Mouse (Mus musculus) testis, postnatal 10 days (tissue): Measurements from ENCODE around the gene Cers6.

Experiments
- DNase-seq: peaks from one replicate; pipeline ENCODE4 v3.0.0; 2021; ENCODE audit warnings: low spot score

Gene Cers6

DNA sequence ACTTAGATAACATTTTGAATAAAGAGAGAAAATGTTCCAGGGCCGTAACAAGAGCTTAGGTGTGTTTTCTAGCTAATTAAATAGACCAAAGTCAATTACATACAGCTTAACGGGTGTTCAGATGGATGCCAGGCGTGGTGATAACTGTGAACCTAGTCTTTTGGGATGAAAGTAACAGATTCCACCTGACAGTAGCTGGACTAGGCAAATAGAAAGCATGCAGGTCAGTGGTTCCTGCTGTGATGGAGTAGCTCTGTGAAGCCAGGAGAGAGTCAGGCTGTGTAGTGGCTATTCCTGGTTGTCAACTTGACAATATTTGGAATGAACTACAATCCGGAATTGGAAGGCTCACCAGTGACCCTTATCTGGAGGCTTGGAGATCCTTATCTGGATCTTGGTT lies 56.3 kb downstream of the Cers6 start:
- DNase-seq, result no peak

- peak; percentile 53 for DNase-seq
Observed at GRCm38 (mm10) chr2:68924344-68924743, 63.1 kb downstream of the Cers6 start.

DNA sequence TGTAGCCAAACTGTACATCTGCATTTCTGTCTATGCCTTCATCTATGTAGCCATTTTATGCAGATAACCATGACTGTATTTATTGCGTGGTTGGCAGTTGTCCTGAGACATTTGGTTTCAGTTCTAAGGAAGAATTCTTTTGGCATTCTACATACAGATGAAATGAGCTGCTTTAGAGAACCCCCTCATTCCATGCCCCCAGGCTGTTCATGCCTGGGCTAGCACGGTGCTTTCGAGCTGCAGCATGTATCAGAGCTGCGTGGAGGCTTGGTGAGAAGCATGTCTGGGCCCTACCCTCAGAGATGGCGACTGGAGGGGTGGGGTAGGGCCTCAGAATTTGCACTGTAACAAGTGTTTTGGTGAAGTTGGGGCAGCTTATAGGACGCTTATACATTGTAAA lies 64.3 kb downstream of the Cers6 start:
- DNase-seq, result no peak

DNA sequence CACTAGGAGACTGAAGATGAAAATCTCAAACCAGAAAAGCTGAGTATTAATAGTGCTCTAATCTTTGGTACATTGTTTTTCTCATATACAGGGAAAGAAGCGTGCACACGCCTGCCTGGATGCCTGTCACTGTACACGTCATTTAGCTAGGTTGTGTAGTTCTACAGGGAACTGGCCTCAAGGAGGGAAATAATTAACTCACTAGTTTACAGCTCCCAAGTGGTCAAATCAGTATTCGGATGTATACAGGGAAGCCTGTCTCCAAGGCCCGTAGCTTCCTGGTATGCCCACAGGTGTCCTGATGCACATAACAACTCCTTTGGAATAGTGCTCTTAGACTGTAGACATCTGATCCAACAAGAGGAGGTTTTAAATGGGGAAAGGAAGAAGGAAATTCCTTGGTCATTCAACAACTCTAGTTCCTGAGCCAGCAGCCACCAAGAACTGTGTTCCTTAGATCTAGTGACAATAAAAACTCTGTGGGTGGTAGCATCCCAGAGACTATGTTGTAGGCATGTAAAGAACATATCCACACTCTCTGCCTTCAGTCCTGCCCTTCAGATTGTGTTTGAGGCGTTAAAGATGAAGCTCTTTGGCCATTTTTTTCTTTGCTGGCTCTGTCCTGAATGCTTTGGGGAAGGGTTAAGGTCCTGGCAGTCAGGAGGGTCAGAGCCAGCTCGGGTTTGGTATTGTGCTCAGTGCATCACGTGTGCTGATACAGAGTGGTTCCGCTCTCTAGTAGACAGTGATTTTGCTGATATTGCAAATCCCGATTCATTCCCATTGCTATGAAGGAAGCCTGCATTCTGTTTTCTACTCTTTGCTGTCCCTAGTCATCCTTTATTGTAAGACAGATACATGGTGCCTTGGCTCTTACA lies 65.9 kb downstream of the Cers6 start:
- no peak for DNase-seq

- DNase-seq, result no peak
Observed at GRCm38 (mm10) chr2:68932240-68932639, 71.0 kb downstream of the Cers6 start.

GRCm38 (mm10) chr2:68932656-68933055 lies 71.4 kb downstream of the Cers6 start:
- DNase-seq, result no peak

DNA sequence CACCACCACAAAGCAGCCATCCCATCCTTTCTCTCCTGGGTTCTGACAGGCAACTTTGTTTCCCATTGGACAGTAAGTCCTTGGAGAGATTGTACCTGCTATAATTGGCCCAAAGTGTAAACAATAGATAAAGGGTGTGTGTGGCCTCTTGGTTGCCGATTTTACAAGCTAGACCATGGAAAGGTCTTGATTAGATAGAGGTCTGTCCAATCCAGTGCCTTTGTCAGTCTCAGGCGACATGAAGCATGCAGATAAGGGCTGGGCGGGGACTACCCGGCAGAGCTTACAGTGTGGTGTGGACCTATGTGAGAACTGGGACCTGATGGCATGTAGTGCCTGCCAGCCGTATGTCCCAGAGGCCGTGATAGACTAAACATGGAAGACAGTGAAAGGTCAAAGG lies 73.4 kb downstream of the Cers6 start:
- DNase-seq, result no peak

- DNase-seq, result no peak
Observed at GRCm38 (mm10) chr2:68935721-68936294, 74.6 kb downstream of the Cers6 start.

- DNase-seq, result no peak
Observed at GRCm38 (mm10) chr2:68936773-68937172, 75.5 kb downstream of the Cers6 start.

GRCm38 (mm10) chr2:68937833-68938232 lies 76.6 kb downstream of the Cers6 start:
- DNase-seq, result no peak

DNA sequence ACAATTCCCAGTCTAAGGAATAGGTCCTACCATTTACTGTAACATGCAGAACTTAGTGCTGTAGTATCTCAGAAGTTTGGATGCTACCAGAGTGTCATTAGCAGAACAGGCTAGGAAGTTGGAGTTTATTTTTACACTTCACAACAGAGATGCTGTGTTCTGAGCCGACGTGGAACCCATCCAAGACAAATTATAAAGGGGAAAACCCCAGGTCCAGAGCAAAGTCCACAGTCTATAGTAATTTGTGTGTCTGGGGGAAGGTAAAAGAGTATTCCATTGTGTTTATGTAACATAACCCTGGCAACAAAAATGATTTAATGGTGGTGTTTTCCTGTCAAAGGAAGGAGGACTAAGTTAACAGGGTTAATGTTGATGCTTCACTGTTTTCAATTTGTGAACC lies 83.7 kb downstream of the Cers6 start:
- no peak for DNase-seq

GRCm38 (mm10) chr2:68945976-68946375 lies 84.7 kb downstream of the Cers6 start:
- no peak for DNase-seq

DNA sequence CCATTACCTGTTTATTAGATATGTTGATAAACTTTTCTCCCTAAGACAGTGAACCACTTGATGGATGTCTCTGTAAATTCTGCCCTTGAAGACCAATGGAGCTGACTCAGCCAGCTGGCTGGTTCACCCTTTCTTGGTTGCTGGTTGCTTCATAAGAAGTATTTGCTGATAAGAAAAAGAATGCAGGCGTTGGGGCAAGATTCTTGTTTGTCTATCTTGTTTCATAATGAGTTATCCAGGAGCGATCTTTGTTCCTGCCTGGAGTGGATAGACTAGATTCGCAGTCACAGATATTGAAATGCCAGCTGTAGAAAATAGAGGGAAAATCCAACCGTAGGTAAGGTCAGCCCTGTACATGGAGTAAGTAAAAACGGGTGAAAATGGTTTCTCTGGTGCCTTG lies 85.6 kb downstream of the Cers6 start:
- DNase-seq, result no peak

GRCm38 (mm10) chr2:68949137-68949536 lies 87.9 kb downstream of the Cers6 start:
- no peak for DNase-seq

GRCm38 (mm10) chr2:68949728-68950127 lies 88.5 kb downstream of the Cers6 start:
- no peak for DNase-seq

DNA sequence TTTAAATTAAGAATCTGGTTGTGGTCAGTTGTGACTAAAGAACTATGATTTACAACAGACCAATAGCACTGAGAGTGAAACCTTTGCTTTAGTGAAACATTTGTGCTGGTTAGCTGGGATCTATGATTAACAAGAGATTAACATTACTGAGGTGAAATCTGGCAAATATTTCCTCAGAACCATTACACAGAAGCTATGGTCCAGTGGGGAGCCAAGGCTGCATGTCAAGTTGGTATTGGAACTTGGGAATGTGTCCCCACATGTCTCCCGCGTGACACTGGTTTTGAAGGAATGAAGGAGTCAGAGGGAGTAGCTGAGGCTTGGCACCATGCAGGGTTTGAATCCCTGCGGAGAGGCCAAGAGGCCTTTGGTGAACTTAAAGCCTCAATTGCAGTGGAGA lies 90.5 kb downstream of the Cers6 start:
- no peak for DNase-seq

DNA sequence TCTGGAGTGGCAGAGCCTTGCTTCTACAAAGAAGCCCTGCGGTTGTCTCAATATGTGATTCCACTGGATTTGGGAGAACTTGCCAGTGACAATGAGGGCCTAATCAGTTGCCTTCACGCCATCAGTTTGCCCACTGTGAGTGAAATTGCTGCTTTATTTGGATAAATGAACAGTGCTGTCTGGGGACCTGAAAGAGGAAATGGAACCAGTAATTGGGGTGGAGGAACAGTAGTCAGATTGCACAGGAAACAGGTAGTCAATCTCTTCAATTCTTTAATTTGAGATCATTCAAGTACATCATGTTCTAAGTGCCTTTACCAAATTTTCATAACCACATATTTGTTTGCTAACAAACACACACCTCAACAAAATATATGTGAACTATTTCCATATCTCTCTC lies 92.4 kb downstream of the Cers6 start:
- DNase-seq, result no peak

- DNase-seq, result no peak
Observed at GRCm38 (mm10) chr2:68955496-68955895, 94.3 kb downstream of the Cers6 start.

- DNase-seq, result no peak
Observed at GRCm38 (mm10) chr2:68956146-68956545, 94.9 kb downstream of the Cers6 start.

DNA sequence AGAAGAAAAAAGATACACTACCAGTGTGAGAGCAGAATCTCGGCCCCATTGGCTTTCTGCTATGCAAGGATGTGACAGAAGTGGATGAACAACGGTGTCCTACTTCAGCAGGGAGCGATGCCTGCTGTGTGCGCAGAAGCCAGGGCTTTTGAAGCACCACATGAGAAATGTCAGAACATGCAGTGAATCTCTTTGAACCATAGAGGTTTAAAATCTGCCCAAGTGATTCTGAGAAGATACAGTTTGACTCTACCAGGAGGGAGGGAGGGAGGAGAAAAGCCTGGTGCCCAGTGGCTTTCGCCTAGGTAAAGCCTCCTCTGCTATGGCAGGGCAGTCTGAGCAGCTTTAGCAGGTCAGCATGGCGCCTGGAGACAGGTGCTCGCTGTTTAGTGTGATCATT lies 96.6 kb downstream of the Cers6 start:
- no peak for DNase-seq

DNA sequence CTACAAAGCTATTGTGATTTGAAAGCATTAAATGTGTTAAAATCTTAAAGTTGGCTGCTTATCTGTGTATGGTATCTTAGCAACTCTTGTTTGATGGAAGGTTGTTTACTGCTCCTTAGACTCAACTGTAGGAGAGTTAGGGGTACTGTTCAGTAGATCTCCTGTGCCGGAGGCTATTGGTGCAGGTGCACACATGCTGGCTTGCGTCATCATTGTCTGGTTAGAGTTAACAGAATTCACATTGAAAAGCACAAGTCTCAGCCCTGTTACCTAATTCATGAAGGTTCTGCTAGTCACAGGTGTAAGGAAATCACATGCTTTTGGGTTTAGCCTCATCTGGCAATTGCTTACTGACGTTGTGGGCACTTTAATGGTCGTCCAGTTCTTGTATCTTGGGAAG lies 98.3 kb downstream of the Cers6 start:
- no peak for DNase-seq

GRCm38 (mm10) chr2:68960060-68960459 lies 98.8 kb downstream of the Cers6 start:
- no peak for DNase-seq

GRCm38 (mm10) chr2:68960620-68961019 lies 99.4 kb downstream of the Cers6 start:
- DNase-seq, result no peak

- DNase-seq, result no peak
Observed at GRCm38 (mm10) chr2:68966360-68966759, 105.1 kb downstream of the Cers6 start.
